Mouse (Mus musculus) adrenal gland, postnatal 14 days (tissue): ENCODE data around the gene Plin3. TPM values are rescaled to one million over a fixed set of nuclear protein-coding genes. Genes with fewer than 3 reads are reported as not detected.

Source experiments
- DNase-seq: peaks from one replicate; pipeline ENCODE4 v3.0.0; 2021; ENCODE audit warnings: mixed read lengths
- microRNA-seq, 2 experiments: library from miRNA; unstranded; fragments of <30 nt; microRNA quantifications; one replicate each; pipeline ENCODE4 v1.2.0; 2021
- total RNA-seq: library from RNA; stranded (reverse); gene quantifications from 2 replicates; pipeline ENCODE4 v1.2.3, GENCODE M21; 2021

The Plin3 gene
- total RNA-seq, 1 experiment from 2014 or later = 76.9 TPM

DNA sequence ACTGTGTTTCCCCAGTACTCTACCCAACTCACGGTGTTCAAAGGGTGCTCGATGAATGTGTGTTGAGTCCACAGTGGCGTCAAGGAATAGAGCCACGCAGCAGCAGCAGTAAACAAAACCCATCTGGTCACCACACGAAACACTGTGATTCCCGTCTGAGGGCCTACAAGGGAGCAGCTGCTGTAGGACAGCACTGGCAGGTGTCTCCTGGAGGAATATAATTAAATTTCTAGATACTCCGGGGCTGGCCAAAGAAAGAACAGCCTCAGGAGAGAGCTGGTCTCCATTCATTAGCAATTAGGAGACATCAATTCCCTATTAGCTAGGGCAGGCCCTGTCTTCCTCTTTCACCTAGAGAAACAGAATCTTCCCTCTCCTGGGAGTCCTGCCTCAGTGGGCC is 47.1 kb downstream of the Plin3 start:
- no peak for DNase-seq

DNA sequence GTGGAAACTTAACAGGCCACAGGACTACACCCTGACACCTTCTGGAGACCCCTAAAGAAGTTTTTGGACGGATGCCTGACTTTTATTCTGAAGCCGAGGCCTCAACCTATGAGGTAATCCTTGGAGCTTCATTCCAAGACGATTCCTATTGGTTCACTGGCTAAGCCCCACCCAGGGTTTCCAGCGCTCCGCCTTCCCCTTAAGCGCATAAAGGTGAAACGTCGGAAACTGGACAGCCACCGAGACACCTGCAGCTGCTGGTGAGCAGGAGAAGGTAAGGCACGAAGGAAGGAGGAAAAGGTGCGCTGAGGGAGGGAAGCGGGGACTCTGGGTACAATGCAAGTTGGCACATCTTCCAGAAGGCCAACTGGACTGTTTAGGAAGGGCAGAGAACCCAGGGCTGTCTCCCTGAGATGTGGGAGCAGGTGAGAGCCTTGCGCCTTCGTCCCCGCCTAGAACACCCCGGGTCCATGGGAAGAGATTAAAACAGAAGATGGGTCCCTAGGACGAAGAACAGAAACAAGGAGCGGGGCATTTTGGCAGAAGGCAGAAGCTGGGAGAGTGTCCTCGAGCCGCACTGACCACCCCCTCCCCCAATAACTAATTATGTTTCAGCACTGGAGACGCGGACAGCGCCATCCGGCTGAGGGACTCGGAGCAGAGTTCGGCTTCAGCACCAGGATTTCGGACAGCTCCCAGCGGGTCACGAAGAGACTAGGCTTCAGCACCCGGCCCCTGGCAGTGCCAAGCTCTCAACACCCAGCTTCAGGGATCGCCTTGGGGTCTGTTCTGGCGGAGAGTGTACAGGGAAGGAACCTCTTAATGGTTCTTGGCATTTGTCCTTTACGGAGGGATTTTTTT is 50.9 kb downstream of the Plin3 start:
- peak; percentile 94 for DNase-seq

DNA sequence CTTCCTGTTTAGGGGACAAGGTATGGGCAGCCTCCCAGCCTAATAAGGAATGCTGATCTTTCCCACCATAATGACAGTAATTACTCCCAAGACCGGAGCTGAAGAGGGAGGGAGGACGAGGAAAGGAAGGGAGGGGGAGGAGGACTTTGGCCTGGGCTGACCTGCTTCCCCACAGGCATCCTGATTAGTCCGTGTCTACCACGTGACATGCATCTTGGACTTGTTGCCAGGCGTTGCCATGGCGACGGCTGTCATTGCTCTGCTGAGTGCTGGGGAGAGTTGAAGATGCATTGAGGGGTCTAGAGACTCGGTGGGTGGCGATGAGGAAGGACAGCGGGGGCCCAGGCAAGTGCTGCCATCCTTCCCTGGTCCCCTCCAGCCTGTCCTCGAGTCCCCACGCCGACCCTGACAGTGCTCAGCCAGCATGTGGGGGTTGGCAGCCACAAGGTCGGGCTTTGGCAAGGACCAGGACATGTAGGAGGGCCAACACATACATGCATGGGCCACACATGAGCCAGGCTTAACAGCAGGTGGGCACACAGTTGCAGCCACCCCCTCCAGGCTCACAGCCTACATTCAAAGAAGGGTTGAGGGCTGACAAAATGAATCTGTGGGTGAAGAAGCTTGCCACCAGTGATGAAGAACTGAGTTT is 58.7 kb downstream of the Plin3 start:
- DNase-seq = peak; percentile 80

DNA sequence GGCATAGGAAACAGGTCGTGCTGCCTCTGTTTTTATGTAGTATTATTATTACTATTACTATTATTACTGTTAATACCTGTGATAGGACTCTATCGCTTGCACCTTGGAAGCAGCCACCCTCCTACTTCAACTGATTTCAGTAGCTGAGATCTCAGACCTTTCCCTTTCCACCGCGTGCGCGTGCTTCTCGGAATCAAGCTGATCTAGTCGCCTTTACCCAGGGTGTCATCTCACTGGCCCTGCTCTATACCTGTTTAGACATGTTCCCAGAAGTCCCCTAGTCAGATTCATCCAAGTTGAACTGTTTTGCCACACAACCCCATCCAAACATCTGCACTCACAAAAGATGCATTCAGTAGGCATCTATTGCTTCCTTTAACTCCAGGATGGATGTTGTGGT is 59.3 kb downstream of the Plin3 start:
- no peak for DNase-seq

DNA sequence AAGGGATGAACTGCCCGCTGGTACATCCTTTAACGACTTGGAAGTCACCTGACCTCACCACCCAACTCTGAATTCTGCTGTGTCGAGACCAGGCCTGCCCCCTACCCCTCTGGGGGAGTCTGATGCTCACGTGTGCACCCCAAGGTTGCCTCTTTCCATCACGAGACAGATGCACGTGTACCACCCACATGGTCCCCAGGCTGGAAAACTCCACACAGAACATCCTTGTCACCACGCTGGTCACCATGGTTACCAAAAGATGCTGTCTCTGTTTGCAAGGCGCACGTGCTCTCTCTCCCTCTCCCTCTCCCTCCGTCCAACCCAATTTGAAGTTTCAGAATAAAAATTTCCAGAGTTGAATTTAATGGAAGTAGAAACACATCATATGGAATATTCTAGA is 62.7 kb downstream of the Plin3 start:
- DNase-seq = no peak

Small RNAs within 50 kb of the gene (microRNA-seq; reads per million reads assigned to microRNA genes)
- gene Mir7b = 4,512 to 6,372 reads per million in 2 experiments

Other genes with a start within 250 kb of the Plin3 start
- gene Ubxn6, start 217.8 kb downstream of the Plin3 start, total RNA-seq = 65.6 and 79.5 TPM in 2 replicates
- 52.5 and 60.1 TPM in 2 replicates for gene Hdgfl2, start 213.2 kb downstream of the Plin3 start, total RNA-seq
- 76.6 and 87.5 TPM in 2 replicates for gene Plin4, start 183.1 kb downstream of the Plin3 start, total RNA-seq
- 91.4 and 109 TPM in 2 replicates for gene Plin5, start 175.3 kb downstream of the Plin3 start, total RNA-seq
- 58.3 and 63.2 TPM in 2 replicates for gene Lrg1, start 170.9 kb downstream of the Plin3 start, total RNA-seq
- gene Sema6b, start 152.5 kb downstream of the Plin3 start, total RNA-seq = 11.9 and 15.2 TPM in 2 replicates
- 8.2 and 8.6 TPM in 2 replicates for gene Tnfaip8l1, start 130.4 kb downstream of the Plin3 start, total RNA-seq
- 61.6 and 63.5 TPM in 2 replicates for gene Mydgf, start 109.0 kb downstream of the Plin3 start, total RNA-seq
- gene Dpp9, start 74.0 kb downstream of the Plin3 start, total RNA-seq = 31.5 and 33.4 TPM in 2 replicates
- 27.1 and 29.5 TPM in 2 replicates for gene Fem1a, start 36.1 kb downstream of the Plin3 start, total RNA-seq
- 18.7 and 20.9 TPM in 2 replicates for gene Ticam1, start 16.1 kb downstream of the Plin3 start, total RNA-seq
- gene Arrdc5, start 7.4 kb upstream of the Plin3 start, total RNA-seq = not detected in 2 replicates
- 25.6 and 29.3 TPM in 2 replicates for gene Uhrf1, start 10.4 kb upstream of the Plin3 start, total RNA-seq
- 40.1 and 46.2 TPM in 2 replicates for gene Kdm4b, start 33.2 kb upstream of the Plin3 start, total RNA-seq
- gene Ptprs, start 183.6 kb upstream of the Plin3 start, total RNA-seq = 97.0 and 102 TPM in 2 replicates
- not detected in 2 replicates for gene Znrf4, start 219.6 kb upstream of the Plin3 start, total RNA-seq